Mouse (Mus musculus): ENCODE results near the gene Cmas. TPM values are rescaled to one million over a fixed set of nuclear protein-coding genes. Genes with fewer than 3 reads are reported as not detected.

The Cmas gene
- polyA plus RNA-seq, 1 experiment from 2014 or later, result 117 TPM

GRCm38 (mm10) chr6:142779045-142779811 is 22.7 kb downstream of the Cmas start:
- Histone ChIP-seq H3K9ac (ENCODE audit: low read depth, low read length) (no peak overlapping the region), H3K36me3 (ENCODE audit: control insufficient read depth, insufficient read depth, low read length) (peaks cover 2% of the 10 kb centered on the region; the same call in 1 of the 2 replicates), H3K4me3 (ENCODE audit: low read depth, low read length) (no peak overlapping the region), H3K4me2 (peak overlapping the region; percentile 22; the same call in 1 of the 2 replicates), H3K27ac (ENCODE audit: low read depth, low read length) (no peak overlapping the region; the same call in 1 of the 2 replicates), H3K27me3 (ENCODE audit: control insufficient read depth, insufficient read depth, low read length) (no peaks in the 10 kb centered on the region), H3K9me3 (replicated peaks; ENCODE audit: control insufficient read depth, low read length) (no peaks in the 10 kb centered on the region), H3K4me1 (ENCODE audit: control insufficient read depth, insufficient read depth, low read length) (peaks cover 22% of the 10 kb centered on the region)
- 44% methylated on average over 11 of the region's 11 CpGs for WGBS (ENCODE audit: insufficient replicate concordance)
- ATAC-seq (replicated peaks; ENCODE audit: insufficient number of reproducible peaks, low FRiP score, low TSS enrichment), result no peak

GRCm38 (mm10) chr6:142779812-142780573 is 23.5 kb downstream of the Cmas start:
- WGBS (ENCODE audit: insufficient replicate concordance), result 73% methylated on average over 14 of the region's 14 CpGs
- H3K27ac ChIP-seq (ENCODE audit: low read depth, low read length), result no peak overlapping the region

GRCm38 (mm10) chr6:142780574-142781033 is 24.1 kb downstream of the Cmas start:
- Histone ChIP-seq H3K4me2 (no peak overlapping the region), H3K9me3 (replicated peaks; ENCODE audit: control insufficient read depth, low read length) (no peaks in the 10 kb centered on the region), H3K4me3 (ENCODE audit: low read depth, low read length) (no peak overlapping the region), H3K36me3 (ENCODE audit: control insufficient read depth, insufficient read depth, low read length) (peaks cover under 1% of the 10 kb centered on the region; the same call in 1 of the 2 replicates), H3K9ac (ENCODE audit: low read depth, low read length) (no peak overlapping the region), H3K27ac (ENCODE audit: low read depth, low read length) (no peak overlapping the region), H3K4me1 (ENCODE audit: control insufficient read depth, insufficient read depth, low read length) (peaks cover 22% of the 10 kb centered on the region), H3K27me3 (ENCODE audit: control insufficient read depth, insufficient read depth, low read length) (no peaks in the 10 kb centered on the region)
- no peak for ATAC-seq (replicated peaks; ENCODE audit: insufficient number of reproducible peaks, low FRiP score, low TSS enrichment)
- 81% methylated on average over 4 of the region's 4 CpGs for WGBS (ENCODE audit: insufficient replicate concordance)

More at GRCm38 (mm10) chr6:142779812-142780573, 23.5 kb downstream of the Cmas start:
- Histone ChIP-seq H3K36me3 (ENCODE audit: control insufficient read depth, insufficient read depth, low read length) (peaks cover 2% of the 10 kb centered on the region; the same call in 1 of the 2 replicates), H3K9ac (ENCODE audit: low read depth, low read length) (no peak overlapping the region), H3K4me3 (ENCODE audit: low read depth, low read length) (no peak overlapping the region), H3K9me3 (replicated peaks; ENCODE audit: control insufficient read depth, low read length) (no peaks in the 10 kb centered on the region), H3K4me1 (ENCODE audit: control insufficient read depth, insufficient read depth, low read length) (peaks cover 22% of the 10 kb centered on the region), H3K4me2 (no peak overlapping the region), H3K27me3 (ENCODE audit: control insufficient read depth, insufficient read depth, low read length) (no peaks in the 10 kb centered on the region)
- ATAC-seq (replicated peaks; ENCODE audit: insufficient number of reproducible peaks, low FRiP score, low TSS enrichment), result no peak

GRCm38 (mm10) chr6:142781286-142781685 is 24.8 kb downstream of the Cmas start:
- 66% methylated on average over 7 of the region's 7 CpGs for WGBS (ENCODE audit: insufficient replicate concordance)
- no peak overlapping the region for H3K4me2 ChIP-seq
- H3K27ac ChIP-seq (ENCODE audit: low read depth, low read length), result no peak overlapping the region
- H3K36me3 ChIP-seq (ENCODE audit: control insufficient read depth, insufficient read depth, low read length), result no peaks in the 10 kb centered on the region
- no peak for ATAC-seq (replicated peaks; ENCODE audit: insufficient number of reproducible peaks, low FRiP score, low TSS enrichment)
- H3K4me3 ChIP-seq (ENCODE audit: low read depth, low read length), result no peak overlapping the region
- H3K9me3 ChIP-seq (replicated peaks; ENCODE audit: control insufficient read depth, low read length), result no peaks in the 10 kb centered on the region
- no peak overlapping the region for H3K9ac ChIP-seq (ENCODE audit: low read depth, low read length)
- H3K4me1 ChIP-seq (ENCODE audit: control insufficient read depth, insufficient read depth, low read length), result peaks cover 18% of the 10 kb centered on the region
- no peaks in the 10 kb centered on the region for H3K27me3 ChIP-seq (ENCODE audit: control insufficient read depth, insufficient read depth, low read length)

- Histone ChIP-seq H3K9ac (ENCODE audit: low read depth, low read length) (no peak overlapping the region), H3K4me2 (no peak overlapping the region), H3K4me3 (ENCODE audit: low read depth, low read length) (no peak overlapping the region), H3K27ac (ENCODE audit: low read depth, low read length) (no peak overlapping the region), H3K36me3 (ENCODE audit: control insufficient read depth, insufficient read depth, low read length) (no peaks in the 10 kb centered on the region), H3K9me3 (replicated peaks; ENCODE audit: control insufficient read depth, low read length) (no peaks in the 10 kb centered on the region), H3K4me1 (ENCODE audit: control insufficient read depth, insufficient read depth, low read length) (no peaks in the 10 kb centered on the region), H3K27me3 (ENCODE audit: control insufficient read depth, insufficient read depth, low read length) (no peaks in the 10 kb centered on the region)
- 38% methylated on average over 4 of the region's 4 CpGs for WGBS (ENCODE audit: insufficient replicate concordance)
- no peak for ATAC-seq (replicated peaks; ENCODE audit: insufficient number of reproducible peaks, low FRiP score, low TSS enrichment)
These were observed 28.9 kb downstream of the Cmas start for GRCm38 (mm10) chr6:142785343-142785742.

GRCm38 (mm10) chr6:142786106-142786505 is 29.6 kb downstream of the Cmas start:
- H3K27ac ChIP-seq (ENCODE audit: low read depth, low read length), result no peak overlapping the region
- no peak overlapping the region for H3K9ac ChIP-seq (ENCODE audit: low read depth, low read length)
- H3K36me3 ChIP-seq (ENCODE audit: control insufficient read depth, insufficient read depth, low read length), result no peaks in the 10 kb centered on the region
- no peaks in the 10 kb centered on the region for H3K9me3 ChIP-seq (replicated peaks; ENCODE audit: control insufficient read depth, low read length)
- no peak for ATAC-seq (replicated peaks; ENCODE audit: insufficient number of reproducible peaks, low FRiP score, low TSS enrichment)
- H3K4me1 ChIP-seq (ENCODE audit: control insufficient read depth, insufficient read depth, low read length), result no peaks in the 10 kb centered on the region
- H3K27me3 ChIP-seq (ENCODE audit: control insufficient read depth, insufficient read depth, low read length), result no peaks in the 10 kb centered on the region
- no peak overlapping the region for H3K4me3 ChIP-seq (ENCODE audit: low read depth, low read length)
- H3K4me2 ChIP-seq, result no peak overlapping the region
- WGBS (ENCODE audit: insufficient replicate concordance), result 83% methylated on average over 21 of the region's 21 CpGs

- Histone ChIP-seq H3K4me2 (no peak overlapping the region; the same call in 1 of the 2 replicates), H3K9ac (ENCODE audit: low read depth, low read length) (no peak overlapping the region), H3K4me3 (ENCODE audit: low read depth, low read length) (0 out of 2 replicates have a peak overlapping the region, but pooled peaks have one; percentile 8), H3K9me3 (replicated peaks; ENCODE audit: control insufficient read depth, low read length) (no peaks in the 10 kb centered on the region), H3K27ac (ENCODE audit: low read depth, low read length) (no peak overlapping the region), H3K27me3 (ENCODE audit: control insufficient read depth, insufficient read depth, low read length) (no peaks in the 10 kb centered on the region), H3K36me3 (ENCODE audit: control insufficient read depth, insufficient read depth, low read length) (no peaks in the 10 kb centered on the region), H3K4me1 (ENCODE audit: control insufficient read depth, insufficient read depth, low read length) (peaks cover 9% of the 10 kb centered on the region)
- 47% methylated on average over 18 of the region's 18 CpGs for WGBS (ENCODE audit: insufficient replicate concordance)
- ATAC-seq (replicated peaks; ENCODE audit: insufficient number of reproducible peaks, low FRiP score, low TSS enrichment), result 0 out of 2 replicates have a peak, but pooled peaks have one; percentile 20
These were observed 31.8 kb downstream of the Cmas start for GRCm38 (mm10) chr6:142788042-142788987.

GRCm38 (mm10) chr6:142789736-142790135 is 33.2 kb downstream of the Cmas start:
- 85% methylated on average over 10 of the region's 10 CpGs for WGBS (ENCODE audit: insufficient replicate concordance)
- Histone ChIP-seq H3K36me3 (ENCODE audit: control insufficient read depth, insufficient read depth, low read length) (no peaks in the 10 kb centered on the region), H3K27ac (ENCODE audit: low read depth, low read length) (no peak overlapping the region), H3K9ac (ENCODE audit: low read depth, low read length) (no peak overlapping the region), H3K4me1 (ENCODE audit: control insufficient read depth, insufficient read depth, low read length) (peaks cover 12% of the 10 kb centered on the region), H3K27me3 (ENCODE audit: control insufficient read depth, insufficient read depth, low read length) (no peaks in the 10 kb centered on the region), H3K4me3 (ENCODE audit: low read depth, low read length) (no peak overlapping the region), H3K4me2 (no peak overlapping the region), H3K9me3 (replicated peaks; ENCODE audit: control insufficient read depth, low read length) (no peaks in the 10 kb centered on the region)
- ATAC-seq (replicated peaks; ENCODE audit: insufficient number of reproducible peaks, low FRiP score, low TSS enrichment), result no peak

All from heart, embryonic 11.5 days (tissue).